Mouse (Mus musculus) embryonic fibroblast, embryonic 13.5 days (primary cell): ENCODE data around the gene Thbs4.

Experiments
- CTCF ChIP-seq: IDR thresholded peaks from 2 replicates; pipeline ENCODE4 v1.5.1; 2011; ENCODE audit warnings: mild to moderate bottlenecking, control low read depth, low read length, moderate library complexity, borderline replicate concordance; ENCODE audit not compliant: insufficient read depth
- POLR2A ChIP-seq: IDR thresholded peaks from 2 replicates; pipeline ENCODE4 v1.6.1; 2011; ENCODE audit warnings: low read depth, mild to moderate bottlenecking, control low read depth, low read length, moderate library complexity

- TF ChIP-seq CTCF, result no peak
- TF ChIP-seq POLR2A, result no peak
These were observed 39.6 kb downstream of the Thbs4 start for GRCm38 (mm10) chr13:92755036-92755435.
